Mouse (Mus musculus) ES-E14 (cell line): ENCODE measurements around the gene Kl. TPM values are rescaled to one million over a fixed set of nuclear protein-coding genes. Genes with fewer than 3 reads are reported as not detected.

Source experiments
- DNase-seq: peaks from one replicate; pipeline ENCODE4 v3.0.0-alpha.2; 2013; ENCODE audit warnings: low read depth, low spot score
- H3K27ac ChIP-seq: 2 replicates; pipeline ENCODE4 v1.5.1; 2012; ENCODE audit warnings: low read depth, mild to moderate bottlenecking, low read length, moderate library complexity, mixed read lengths; ENCODE audit not compliant: poor library complexity, insufficient read depth, severe bottlenecking
- H3K36me3 ChIP-seq: 2 replicates; pipeline ENCODE4 v1.6.1; 2012; ENCODE audit warnings: mild to moderate bottlenecking, low read length, moderate library complexity, mixed read lengths; ENCODE audit not compliant: control insufficient read depth, poor library complexity, insufficient read depth, severe bottlenecking
- H3K4me1 ChIP-seq, 2 experiments: fragments of 150-350 bp in 1 of 2; sonication (generic) in 1 of 2; 2 replicates each; pipeline ENCODE4 v1.6.1; 2012; ENCODE audit warnings: low read length in 2 of 2, mild to moderate bottlenecking in 1 of 2, mixed read lengths in 1 of 2; ENCODE audit not compliant: control insufficient read depth in 2 of 2, insufficient read depth in 2 of 2, poor library complexity in 1 of 2
- H3K4me3 ChIP-seq, 2 experiments: fragments of 150-350 bp in 1 of 2; sonication (generic) in 1 of 2; 2 replicates each; pipeline ENCODE4 v1.5.1; 2012; ENCODE audit warnings: low read length in 2 of 2, low read depth in 1 of 2, mild to moderate bottlenecking in 1 of 2, mixed read lengths in 1 of 2; ENCODE audit not compliant: insufficient read depth in 1 of 2, poor library complexity in 1 of 2, severe bottlenecking in 1 of 2
- H3K9ac ChIP-seq: 2 replicates; pipeline ENCODE4 v1.6.1; 2012; ENCODE audit warnings: low read depth, mild to moderate bottlenecking, low read length, mixed read lengths; ENCODE audit not compliant: poor library complexity, insufficient read depth, severe bottlenecking
- H3K9me3 ChIP-seq: fragments of 150-350 bp; sonication (generic); 2 replicates; pipeline ENCODE4 v1.6.1; 2012; ENCODE audit warnings: low read depth, mild to moderate bottlenecking, low read length; ENCODE audit not compliant: control insufficient read depth, insufficient read depth
- CHD2 ChIP-seq: IDR thresholded peaks from 2 replicates; pipeline ENCODE4 v1.6.1; 2014; ENCODE audit warnings: mild to moderate bottlenecking, low read depth, low read length, inconsistent platforms
- HCFC1 ChIP-seq: IDR thresholded peaks from 2 replicates; pipeline ENCODE4 v1.6.1; 2012; ENCODE audit warnings: low read length, inconsistent platforms, borderline replicate concordance; ENCODE audit not compliant: insufficient read depth
- MAFK ChIP-seq: IDR thresholded peaks from 2 replicates; pipeline ENCODE4 v1.6.1; 2014; ENCODE audit warnings: mild to moderate bottlenecking, low read depth, low read length, inconsistent platforms; ENCODE audit not compliant: insufficient read depth
- ZC3H11A ChIP-seq: IDR thresholded peaks from 2 replicates; pipeline ENCODE4 v1.6.1; 2012; ENCODE audit warnings: low read depth, mild to moderate bottlenecking, inconsistent platforms, low read length, borderline replicate concordance
- ZNF384 ChIP-seq: IDR thresholded peaks from 2 replicates; pipeline ENCODE4 v1.6.1; 2012; ENCODE audit warnings: low read depth, low read length, inconsistent platforms
- in situ Hi-C, 2 experiments: fragments of 600-800 bp; cut with MboI; formaldehyde crosslinking; loops; one replicate each; pipeline ENCODE4 v1.15.1; 2025; ENCODE audit warnings: low sequenced_read_pairs in 2 of 2, inconsistent platforms in 1 of 2; ENCODE audit not compliant: unreplicated experiment in 2 of 2
- total RNA-seq: library from RNA; depleted of rRNA; stranded (reverse); fragments of 300-350 nt; gene quantifications from 2 replicates; pipeline ENCODE4 v1.2.3, GENCODE M21; 2012

Kl gene
- total RNA-seq, 1 experiment = 0.09 TPM

- no peak overlapping the region for H3K9ac ChIP-seq
- in situ Hi-C loops = no loop called here
- H3K36me3 ChIP-seq = no peaks in the 10 kb centered on the region
- peaks cover 3 to 9% of the 10 kb centered on the region in 2 experiments; a peak in 3 of 4 replicates for H3K4me1 ChIP-seq
- TF ChIP-seq ZC3H11A (no peak), CHD2 (no peak), MAFK (no peak), ZNF384 (no peak), HCFC1 (no peak)
- H3K9me3 ChIP-seq = no peaks in the 10 kb centered on the region
- H3K4me3 ChIP-seq = no peak overlapping the region
- no peak overlapping the region for H3K27ac ChIP-seq
- no peak for DNase-seq
Measured at GRCm38 (mm10) chr5:151020831-151021230, 68.4 kb downstream of the Kl start.

GRCm38 (mm10) chr5:151022026-151022425, 69.6 kb downstream of the Kl start:
- Histone ChIP-seq H3K4me3 (no peak overlapping the region), H3K9me3 (no peaks in the 10 kb centered on the region), H3K36me3 (no peaks in the 10 kb centered on the region), H3K9ac (no peak overlapping the region), H3K4me1 (peaks cover 3 to 14% of the 10 kb centered on the region in 2 experiments; a peak in 3 of 4 replicates), H3K27ac (no peak overlapping the region)
- in situ Hi-C loops = no loop called here
- DNase-seq = no peak
- TF ChIP-seq ZC3H11A (no peak), MAFK (no peak), ZNF384 (no peak), CHD2 (no peak), HCFC1 (no peak)

- TF ChIP-seq ZC3H11A (no peak), ZNF384 (no peak), CHD2 (no peak), MAFK (no peak), HCFC1 (no peak)
- in situ Hi-C loops = no loop called here
- no peaks in the 10 kb centered on the region for H3K36me3 ChIP-seq
- no peaks in the 10 kb centered on the region for H3K9me3 ChIP-seq
- DNase-seq = no peak
- no peak overlapping the region for H3K27ac ChIP-seq
- H3K9ac ChIP-seq = no peak overlapping the region
- no peak overlapping the region for H3K4me3 ChIP-seq
- H3K4me1 ChIP-seq = peaks cover 3 to 14% of the 10 kb centered on the region in 2 experiments; a peak in 3 of 4 replicates
Measured at GRCm38 (mm10) chr5:151022939-151023338, 70.5 kb downstream of the Kl start.

GRCm38 (mm10) chr5:151023461-151023860, 71.1 kb downstream of the Kl start:
- in situ Hi-C loops = no loop called here
- peak; percentile 38 for DNase-seq
- peaks cover 3 to 16% of the 10 kb centered on the region in 2 experiments; a peak in 3 of 4 replicates for H3K4me1 ChIP-seq
- no peak for TF ChIP-seq CHD2
- no peak for TF ChIP-seq ZNF384
- TF ChIP-seq MAFK = no peak
- no peak for TF ChIP-seq ZC3H11A
- no peak for TF ChIP-seq HCFC1
- no peaks in the 10 kb centered on the region for H3K36me3 ChIP-seq
- no peak overlapping the region for H3K9ac ChIP-seq
- H3K4me3 ChIP-seq = no peak overlapping the region
- H3K27ac ChIP-seq = no peak overlapping the region
- H3K9me3 ChIP-seq = no peaks in the 10 kb centered on the region

- Histone ChIP-seq H3K9me3 (no peaks in the 10 kb centered on the region), H3K27ac (no peak overlapping the region), H3K4me3 (no peak overlapping the region), H3K36me3 (no peaks in the 10 kb centered on the region), H3K9ac (no peak overlapping the region), H3K4me1 (peaks cover 3 to 16% of the 10 kb centered on the region in 2 experiments; a peak in 3 of 4 replicates)
- TF ChIP-seq ZNF384 (no peak), ZC3H11A (no peak), MAFK (no peak), CHD2 (no peak), HCFC1 (no peak)
- in situ Hi-C loops = no loop called here
- DNase-seq = no peak
Measured at GRCm38 (mm10) chr5:151024483-151024882, 72.1 kb downstream of the Kl start.
